Mouse (Mus musculus): ENCODE measurements at regions not wholly inside any gene's neighbourhood (a gene's known extent, or its start where the extent isn't known, plus 50 kb on each side); places are given as distances from the start of the nearest gene placed in this dataset.

- TF ChIP-seq MAFK (IDR thresholded peaks at IDR 0.05; ENCODE audit: insufficient read depth, low read depth, low read length) (no peak), ZNF384 (IDR thresholded peaks at IDR 0.05; ENCODE audit: low read depth, low read length) (no peak), CHD2 (IDR thresholded peaks at IDR 0.05; ENCODE audit: low read depth, low read length) (no peak), HCFC1 (IDR thresholded peaks at IDR 0.05; ENCODE audit: borderline replicate concordance, insufficient read depth, low read length) (no peak), ZC3H11A (IDR thresholded peaks at IDR 0.05; ENCODE audit: borderline replicate concordance, low read depth, low read length) (no peak)
- Histone ChIP-seq H3K4me1 (ENCODE audit: control insufficient read depth in 2 of 2, insufficient read depth in 2 of 2, low read length in 2 of 2, poor library complexity in 1 of 2) (peaks cover 2 to 15% of the 10 kb centered on the region in 2 experiments; a peak in 2 of 4 replicates), H3K9me3 (ENCODE audit: control insufficient read depth, insufficient read depth, low read depth, low read length) (no peaks in the 10 kb centered on the region), H3K27ac (ENCODE audit: insufficient read depth, low read depth, low read length, poor library complexity, severe bottlenecking) (no peak overlapping the region), H3K36me3 (ENCODE audit: control insufficient read depth, insufficient read depth, low read length, poor library complexity, severe bottlenecking) (no peaks in the 10 kb centered on the region), H3K9ac (ENCODE audit: insufficient read depth, low read depth, low read length, poor library complexity, severe bottlenecking) (no peak overlapping the region), H3K4me3 (ENCODE audit: insufficient read depth in 1 of 2, low read depth in 1 of 2, low read length in 2 of 2, poor library complexity in 1 of 2, severe bottlenecking in 1 of 2) (no peak overlapping the region)
- in situ Hi-C loops (cut with MboI; ENCODE audit: low sequenced_read_pairs in 2 of 2, unreplicated experiment in 2 of 2): no loop called here
- no peak for DNase-seq (ENCODE audit: low read depth, low spot score)
Observed at GRCm38 (mm10) chr13:63986681-63987080, 102.3 kb downstream of the Hsd17b3 start.

- no peak overlapping the region for H3K27ac ChIP-seq (ENCODE audit: insufficient read depth, low read depth, low read length, poor library complexity, severe bottlenecking)
- TF ChIP-seq CHD2 (IDR thresholded peaks at IDR 0.05; ENCODE audit: low read depth, low read length) (no peak), HCFC1 (IDR thresholded peaks at IDR 0.05; ENCODE audit: borderline replicate concordance, insufficient read depth, low read length) (no peak), ZNF384 (IDR thresholded peaks at IDR 0.05; ENCODE audit: low read depth, low read length) (no peak), MAFK (IDR thresholded peaks at IDR 0.05; ENCODE audit: insufficient read depth, low read depth, low read length) (no peak)
- no peaks in the 10 kb centered on the region for H3K36me3 ChIP-seq (ENCODE audit: control insufficient read depth, insufficient read depth, low read length, poor library complexity, severe bottlenecking)
- no peak overlapping the region for H3K9ac ChIP-seq (ENCODE audit: insufficient read depth, low read depth, low read length, poor library complexity, severe bottlenecking)
- DNase-seq (ENCODE audit: low read depth, low spot score): no peak
- no peaks in the 10 kb centered on the region for H3K9me3 ChIP-seq (ENCODE audit: control insufficient read depth, insufficient read depth, low read depth, low read length)
- H3K4me1 ChIP-seq (ENCODE audit: control insufficient read depth in 2 of 2, insufficient read depth in 2 of 2, low read length in 2 of 2, poor library complexity in 1 of 2): peaks cover 4 to 22% of the 10 kb centered on the region in 2 experiments; a peak in 3 of 4 replicates
- H3K4me3 ChIP-seq (ENCODE audit: insufficient read depth in 1 of 2, low read depth in 1 of 2, low read length in 2 of 2, poor library complexity in 1 of 2, severe bottlenecking in 1 of 2): no peak overlapping the region
- in situ Hi-C loops (cut with MboI; ENCODE audit: low sequenced_read_pairs in 2 of 2, unreplicated experiment in 2 of 2): no loop called here
Observed at GRCm38 (mm10) chr13:63985590-63985989, 103.4 kb downstream of the Hsd17b3 start.

DNA sequence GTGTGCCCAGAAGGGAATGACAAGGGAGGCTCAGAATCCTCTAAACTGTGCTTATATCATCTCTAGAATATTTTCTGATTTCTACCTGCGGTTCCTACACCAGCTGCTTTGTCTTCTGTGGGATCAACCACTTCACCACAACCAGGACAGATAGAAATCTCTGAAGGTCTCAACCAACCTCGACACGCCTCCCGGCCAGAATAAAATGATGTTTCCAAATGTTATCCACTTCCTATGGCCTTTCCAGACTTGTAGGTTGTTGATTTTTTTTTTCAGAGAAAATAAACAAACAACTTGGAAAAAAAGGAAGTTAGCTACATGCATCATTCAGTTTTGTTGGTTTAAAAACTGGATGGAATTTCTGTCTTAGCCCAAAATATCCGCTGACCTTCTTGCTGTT lies 103.9 kb downstream of the Hsd17b3 start:
- Histone ChIP-seq H3K9me3 (ENCODE audit: control insufficient read depth, insufficient read depth, low read depth, low read length) (no peaks in the 10 kb centered on the region), H3K4me3 (ENCODE audit: insufficient read depth in 1 of 2, low read depth in 1 of 2, low read length in 2 of 2, poor library complexity in 1 of 2, severe bottlenecking in 1 of 2) (no peak overlapping the region), H3K4me1 (ENCODE audit: control insufficient read depth in 2 of 2, insufficient read depth in 2 of 2, low read length in 2 of 2, poor library complexity in 1 of 2) (peaks cover 4 to 25% of the 10 kb centered on the region in 2 experiments; a peak in 3 of 4 replicates), H3K9ac (ENCODE audit: insufficient read depth, low read depth, low read length, poor library complexity, severe bottlenecking) (no peak overlapping the region), H3K27ac (ENCODE audit: insufficient read depth, low read depth, low read length, poor library complexity, severe bottlenecking) (no peak overlapping the region), H3K36me3 (ENCODE audit: control insufficient read depth, insufficient read depth, low read length, poor library complexity, severe bottlenecking) (no peaks in the 10 kb centered on the region)
- in situ Hi-C loops (cut with MboI; ENCODE audit: low sequenced_read_pairs in 2 of 2, unreplicated experiment in 2 of 2): no loop called here
- TF ChIP-seq ZNF384 (IDR thresholded peaks at IDR 0.05; ENCODE audit: low read depth, low read length) (no peak), ZC3H11A (IDR thresholded peaks at IDR 0.05; ENCODE audit: borderline replicate concordance, low read depth, low read length) (no peak), MAFK (IDR thresholded peaks at IDR 0.05; ENCODE audit: insufficient read depth, low read depth, low read length) (no peak), HCFC1 (IDR thresholded peaks at IDR 0.05; ENCODE audit: borderline replicate concordance, insufficient read depth, low read length) (no peak), CHD2 (IDR thresholded peaks at IDR 0.05; ENCODE audit: low read depth, low read length) (no peak)
- DNase-seq (ENCODE audit: low read depth, low spot score): no peak

GRCm38 (mm10) chr13:63980012-63980691 lies 108.9 kb downstream of the Hsd17b3 start:
- in situ Hi-C loops (cut with MboI; ENCODE audit: low sequenced_read_pairs in 2 of 2, unreplicated experiment in 2 of 2): no loop called here
- no peaks in the 10 kb centered on the region for H3K9me3 ChIP-seq (ENCODE audit: control insufficient read depth, insufficient read depth, low read depth, low read length)
- peak overlapping the region; percentile 89 for H3K27ac ChIP-seq (ENCODE audit: insufficient read depth, low read depth, low read length, poor library complexity, severe bottlenecking)
- H3K4me3 ChIP-seq (ENCODE audit: insufficient read depth in 1 of 2, low read depth in 1 of 2, low read length in 2 of 2, poor library complexity in 1 of 2, severe bottlenecking in 1 of 2): peak overlapping the region in 1 of 2 experiments; percentile 18; a peak in 1 of 4 replicates
- no peak for TF ChIP-seq ZNF384 (IDR thresholded peaks at IDR 0.05; ENCODE audit: low read depth, low read length)
- TF ChIP-seq ZC3H11A (IDR thresholded peaks at IDR 0.05; ENCODE audit: borderline replicate concordance, low read depth, low read length): no peak
- TF ChIP-seq MAFK (IDR thresholded peaks at IDR 0.05; ENCODE audit: insufficient read depth, low read depth, low read length): no peak
- no peak for TF ChIP-seq HCFC1 (IDR thresholded peaks at IDR 0.05; ENCODE audit: borderline replicate concordance, insufficient read depth, low read length)
- no peak for TF ChIP-seq CHD2 (IDR thresholded peaks at IDR 0.05; ENCODE audit: low read depth, low read length)
- DNase-seq (ENCODE audit: low read depth, low spot score): peak; percentile 36
- H3K9ac ChIP-seq (ENCODE audit: insufficient read depth, low read depth, low read length, poor library complexity, severe bottlenecking): no peak overlapping the region
- H3K4me1 ChIP-seq (ENCODE audit: control insufficient read depth in 2 of 2, insufficient read depth in 2 of 2, low read length in 2 of 2, poor library complexity in 1 of 2): peaks cover 10 to 33% of the 10 kb centered on the region in 2 experiments
- no peaks in the 10 kb centered on the region for H3K36me3 ChIP-seq (ENCODE audit: control insufficient read depth, insufficient read depth, low read length, poor library complexity, severe bottlenecking)

Data from ES-E14 (cell line).